Mouse (Mus musculus) CD4-positive, CD25-positive, alpha-beta regulatory T cell, adult 4 months (primary cell): Measurements from ENCODE around the gene E430018J23Rik. TPM values are rescaled to one million over a fixed set of nuclear protein-coding genes. Genes with fewer than 3 reads are reported as not detected.
"Not testable (repeated sequence)": the region's sequence is repeated elsewhere in the genome, so short reads cannot be mapped to it uniquely, and the experiment has no call there.

Source experiments
- ATAC-seq: one replicate; pipeline ENCODE4 v1.8.0; 2017
- polyA plus RNA-seq, 2 experiments: library from polyadenylated mRNA; unstranded; fragments of 100-300 nt; shearing (Covaris generic); gene quantifications; one replicate each; pipeline ENCODE4 v1.2.1; 2017

The E430018J23Rik gene
- polyA plus RNA-seq, 2 experiments from 2014 or later, result 3.2 to 5.5 TPM

DNA sequence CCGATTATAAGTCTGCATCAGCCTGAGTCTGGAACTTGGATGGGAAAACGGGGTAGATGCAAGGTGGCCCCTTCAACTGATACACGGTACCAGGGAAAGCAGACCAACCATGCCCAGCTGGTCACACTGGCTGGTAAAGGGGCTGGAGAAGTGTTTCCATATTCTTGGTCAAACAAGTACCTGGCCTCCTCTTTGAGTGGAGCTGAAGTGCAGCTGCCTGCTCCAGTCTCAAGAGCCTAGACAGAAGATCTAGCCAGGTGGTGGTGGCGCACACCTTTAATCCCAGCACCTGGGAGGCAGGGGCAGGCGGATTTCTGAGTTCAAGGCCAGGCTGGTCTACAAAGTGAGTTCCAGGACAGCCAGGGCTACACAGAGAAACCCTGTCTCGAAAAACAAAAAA lies 51.6 kb downstream of the E430018J23Rik start:
- not testable (repeated sequence) for ATAC-seq

DNA sequence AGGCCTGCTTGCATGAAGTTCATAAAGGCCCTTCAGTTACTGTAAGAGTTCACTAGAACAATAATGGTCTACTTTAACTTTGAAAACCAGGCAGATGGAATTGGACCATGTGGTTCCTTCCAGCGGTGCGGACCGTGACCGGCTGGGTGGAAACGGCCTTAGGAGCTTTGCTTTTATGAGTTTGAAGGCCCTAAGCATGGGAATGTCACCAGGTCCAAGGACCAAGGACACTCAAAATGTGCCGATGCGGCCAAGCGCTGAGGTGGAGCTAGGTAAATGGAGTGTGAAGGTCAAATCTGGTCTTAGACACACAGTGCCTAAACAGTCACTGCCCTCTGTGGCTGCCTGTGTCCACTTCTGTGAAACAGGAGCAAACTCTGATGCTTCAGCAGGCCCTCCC lies 52.1 kb downstream of the E430018J23Rik start:
- ATAC-seq, result no peak

Other genes starting within 250 kb of the E430018J23Rik start
- 10 to 100 TPM; 39.7 to 51.9 TPM for gene Cd2bp2, start 197.6 kb downstream of the E430018J23Rik start, polyA plus RNA-seq
- gene Tbc1d10b, start 185.2 kb downstream of the E430018J23Rik start, polyA plus RNA-seq, result 10 to 100 TPM; 12.5 to 18.4 TPM
- 10 to 100 TPM; 25.4 to 31.5 TPM for gene Mylpf, start 184.7 kb downstream of the E430018J23Rik start, polyA plus RNA-seq
- gene Zfp553, start 160.6 kb downstream of the E430018J23Rik start, polyA plus RNA-seq, result 1 to 10 TPM; 6.6 to 7.9 TPM
- gene Sept1, start 160.5 kb downstream of the E430018J23Rik start, polyA plus RNA-seq, result 100 to 1,000 TPM; 819 to 912 TPM
- 1 to 10 TPM; 1.3 to 1.6 TPM for gene Zfp771, start 149.4 kb downstream of the E430018J23Rik start, polyA plus RNA-seq
- 10 to 100 TPM; 39.7 to 50.1 TPM for gene Dctpp1, start 132.9 kb downstream of the E430018J23Rik start, polyA plus RNA-seq
- 10 to 100 TPM; 17.3 to 23.4 TPM for gene Sephs2, start 119.6 kb downstream of the E430018J23Rik start, polyA plus RNA-seq
- 100 to 1,000 TPM; 169 to 297 TPM for gene Itgal, start 97.4 kb downstream of the E430018J23Rik start, polyA plus RNA-seq
- not detected for gene Zfp768, start 48.0 kb downstream of the E430018J23Rik start, polyA plus RNA-seq
- 10 to 100 TPM; 12.7 to 17.6 TPM for gene Zfp747, start 17.6 kb downstream of the E430018J23Rik start, polyA plus RNA-seq
- 1 to 10 TPM; 7.3 to 9.9 TPM for gene 9130019O22Rik, start 6.5 kb downstream of the E430018J23Rik start, polyA plus RNA-seq
- 1 to 10 TPM; 6.0 to 9.1 TPM for gene Zfp764, start 13.2 kb upstream of the E430018J23Rik start, polyA plus RNA-seq
- 10 to 100 TPM; 16.0 to 18.9 TPM for gene Zfp688, start 28.4 kb upstream of the E430018J23Rik start, polyA plus RNA-seq
- 1 to 10 TPM; 5.6 to 7.9 TPM for gene Zfp689, start 55.5 kb upstream of the E430018J23Rik start, polyA plus RNA-seq
- 100 to 1,000 TPM; 181 to 236 TPM for gene Prr14, start 66.0 kb upstream of the E430018J23Rik start, polyA plus RNA-seq
- 10 to 100 TPM; 22.9 to 24.0 TPM for gene Fbrs, start 85.6 kb upstream of the E430018J23Rik start, polyA plus RNA-seq
- 10 to 100 TPM in 1 of 2 experiments, 1 to 10 TPM in 1; 9.1 to 11.4 TPM for gene Srcap, start 118.4 kb upstream of the E430018J23Rik start, polyA plus RNA-seq
- 10 to 100 TPM; 29.9 to 31.9 TPM for gene Gm42715, start 126.0 kb upstream of the E430018J23Rik start, polyA plus RNA-seq
- 10 to 100 TPM; 39.7 to 91.0 TPM for gene Tmem265, start 167.8 kb upstream of the E430018J23Rik start, polyA plus RNA-seq
- gene Phkg2, start 179.7 kb upstream of the E430018J23Rik start, polyA plus RNA-seq, result 100 to 1,000 TPM; 109 to 138 TPM
- gene Ccdc189, start 195.0 kb upstream of the E430018J23Rik start, polyA plus RNA-seq, result under 1 TPM; 0.56 to 0.70 TPM
- gene Rnf40, start 195.1 kb upstream of the E430018J23Rik start, polyA plus RNA-seq, result 10 to 100 TPM; 26.3 to 45.6 TPM
- under 1 TPM; 0.16 to 0.56 TPM for gene Zfp629, start 222.2 kb upstream of the E430018J23Rik start, polyA plus RNA-seq